Mouse (Mus musculus) hindbrain, embryonic 12.5 days (tissue): ENCODE data around the gene Sh3bgrl2. TPM values are rescaled to one million over a fixed set of nuclear protein-coding genes. Genes with fewer than 3 reads are reported as not detected.

Source experiments
- ATAC-seq: fragments of 200-750 bp; cut with Nextera tagmentation; 2 replicates; pipeline ENCODE4 v1.8.0; 2017; ENCODE audit warnings: moderate TSS enrichment; ENCODE audit not compliant: low FRiP score
- H3K27ac ChIP-seq: fragments of 300-500 bp; sonication (generic); 2 replicates; pipeline ENCODE4 v1.5.1; 2016; ENCODE audit warnings: mild to moderate bottlenecking
- H3K27me3 ChIP-seq: fragments of 300-500 bp; sonication (generic); 2 replicates; pipeline ENCODE4 v1.6.1; 2016; ENCODE audit warnings: mild to moderate bottlenecking
- H3K36me3 ChIP-seq: fragments of 300-500 bp; sonication (generic); 2 replicates; pipeline ENCODE4 v1.6.1; 2016; ENCODE audit warnings: mild to moderate bottlenecking
- H3K4me1 ChIP-seq: fragments of 300-500 bp; sonication (generic); 2 replicates; pipeline ENCODE4 v1.6.1; 2016
- H3K4me2 ChIP-seq: fragments of 300-500 bp; sonication (generic); replicated peaks from 2 replicates; pipeline ENCODE4 v1.6.1; 2016; ENCODE audit warnings: mild to moderate bottlenecking
- H3K4me3 ChIP-seq: fragments of 300-500 bp; sonication (generic); 2 replicates; pipeline ENCODE4 v1.5.1; 2016; ENCODE audit warnings: mild to moderate bottlenecking
- H3K9ac ChIP-seq: fragments of 300-500 bp; sonication (generic); 2 replicates; pipeline ENCODE4 v1.6.1; 2016; ENCODE audit warnings: mild to moderate bottlenecking, moderate library complexity
- H3K9me3 ChIP-seq: fragments of 300-500 bp; sonication (generic); replicated peaks from 2 replicates; pipeline ENCODE4 v1.6.1; 2016; ENCODE audit warnings: mild to moderate bottlenecking
- WGBS: fragments of 180-500 bp; shearing (Covaris S2); methylation state at CpG from one replicate; pipeline ENCODE4 v1.1.7; 2016; 5-methylcytosine and 5-hydroxymethylcytosine counted together
- polyA plus RNA-seq: library from polyadenylated mRNA; unstranded; fragments of >200 nt; fragmentation: Nextera tagmentation; extraction: Ambion mirVana; gene quantifications from 2 replicates; pipeline ENCODE4 v1.2.1, GENCODE M21; 2016

Gene Sh3bgrl2
- polyA plus RNA-seq, 1 experiment from 2014 or later: 8.1 TPM

DNA sequence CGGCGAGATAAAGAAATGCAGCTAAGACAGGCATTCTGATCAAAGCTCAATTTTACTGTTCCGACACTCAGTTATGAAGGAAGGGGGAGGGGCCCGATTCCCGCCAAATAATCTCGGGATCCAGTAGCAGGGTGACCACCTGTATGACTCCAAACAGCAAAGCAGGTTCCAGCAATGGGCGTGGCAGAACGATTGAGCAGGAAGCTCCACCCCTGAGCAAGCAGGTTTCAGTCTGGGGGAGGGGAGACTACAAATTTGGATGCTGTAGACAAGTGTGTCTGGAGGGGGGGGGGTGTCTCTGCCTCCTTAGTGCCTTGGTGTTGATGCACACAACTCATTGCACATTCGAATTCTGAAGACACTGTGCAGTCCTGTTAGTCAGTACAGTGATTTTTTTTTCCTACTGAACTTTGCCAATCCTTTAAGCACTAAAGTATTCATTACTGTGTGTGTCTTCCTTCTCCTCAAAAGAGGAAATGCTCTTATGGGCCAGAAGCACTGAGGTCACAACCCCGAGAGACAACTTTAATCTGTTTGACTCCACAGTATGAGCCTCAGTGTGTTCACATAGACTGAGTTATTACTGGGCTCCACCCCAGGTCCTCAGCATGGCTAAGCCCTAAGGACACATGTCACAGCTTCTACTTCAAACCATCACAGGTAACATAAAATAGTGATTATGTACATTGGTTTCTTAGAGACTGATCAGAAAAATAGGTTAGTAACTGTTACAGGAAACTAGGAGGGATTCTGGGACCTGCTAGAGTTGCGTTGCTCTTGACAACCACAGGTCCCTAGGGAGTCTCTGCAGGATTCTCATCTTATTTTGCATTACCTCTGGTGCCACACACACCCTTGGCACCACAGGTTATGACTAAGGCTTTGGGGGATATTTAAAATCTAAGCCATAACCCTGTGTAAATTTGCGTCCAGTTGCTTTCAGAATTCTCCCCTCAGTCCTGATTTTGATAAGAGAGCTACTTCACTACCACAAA is 133.8 kb downstream of the Sh3bgrl2 start:
- H3K9me3 ChIP-seq: no peaks in the 10 kb centered on the region
- H3K4me3 ChIP-seq: no peak overlapping the region
- no peak overlapping the region for H3K27ac ChIP-seq
- H3K9ac ChIP-seq: no peak overlapping the region
- whole genome bisulfite sequencing: 79% methylated on average over 12 of the region's 12 CpGs
- no peak for ATAC-seq
- H3K36me3 ChIP-seq: no peaks in the 10 kb centered on the region
- peaks cover 9% of the 10 kb centered on the region; the same call in 1 of the 2 replicates for H3K4me1 ChIP-seq
- no peaks in the 10 kb centered on the region for H3K27me3 ChIP-seq
- no peak overlapping the region for H3K4me2 ChIP-seq

DNA sequence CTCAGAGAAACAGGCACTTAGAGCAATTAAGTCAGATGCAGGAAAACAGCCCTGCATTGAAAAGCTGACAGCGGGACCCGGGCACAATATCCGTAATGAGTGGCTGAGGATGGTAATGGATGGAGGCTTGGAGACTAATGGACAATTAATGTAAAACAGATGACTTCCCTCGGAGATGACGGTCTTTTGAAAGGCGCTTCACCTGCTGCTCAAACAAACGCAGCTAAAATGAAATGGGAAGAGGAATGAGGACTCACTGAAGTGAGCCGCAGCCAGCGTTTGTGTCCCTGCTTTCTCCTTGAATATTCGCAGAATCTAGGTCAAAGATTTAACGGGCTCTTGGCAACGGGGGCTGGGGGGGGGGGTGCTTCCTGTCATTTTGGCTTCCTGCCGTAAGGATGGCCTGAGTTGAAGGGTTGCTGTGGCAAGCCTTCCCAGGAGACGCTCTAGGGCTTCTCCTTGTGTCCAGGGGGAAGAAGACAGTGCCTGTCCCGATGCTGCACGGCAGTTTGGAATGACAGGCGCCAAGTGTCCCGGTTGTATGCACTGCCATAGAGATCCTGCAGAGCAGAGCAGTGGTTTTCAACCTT is 138.5 kb downstream of the Sh3bgrl2 start:
- no peaks in the 10 kb centered on the region for H3K36me3 ChIP-seq
- H3K27me3 ChIP-seq: 0 out of 2 replicates have a peak, but pooled peaks cover 2% of the 10 kb centered on the region
- peak; percentile 82 for ATAC-seq
- H3K4me3 ChIP-seq: peak overlapping the region; percentile 9
- WGBS: 12% methylated on average over 18 of the region's 18 CpGs
- peaks cover 13% of the 10 kb centered on the region for H3K4me1 ChIP-seq
- H3K27ac ChIP-seq: peak overlapping the region; percentile 58
- H3K4me2 ChIP-seq: peak overlapping the region; percentile 47
- no peak overlapping the region for H3K9ac ChIP-seq
- no peaks in the 10 kb centered on the region for H3K9me3 ChIP-seq

DNA sequence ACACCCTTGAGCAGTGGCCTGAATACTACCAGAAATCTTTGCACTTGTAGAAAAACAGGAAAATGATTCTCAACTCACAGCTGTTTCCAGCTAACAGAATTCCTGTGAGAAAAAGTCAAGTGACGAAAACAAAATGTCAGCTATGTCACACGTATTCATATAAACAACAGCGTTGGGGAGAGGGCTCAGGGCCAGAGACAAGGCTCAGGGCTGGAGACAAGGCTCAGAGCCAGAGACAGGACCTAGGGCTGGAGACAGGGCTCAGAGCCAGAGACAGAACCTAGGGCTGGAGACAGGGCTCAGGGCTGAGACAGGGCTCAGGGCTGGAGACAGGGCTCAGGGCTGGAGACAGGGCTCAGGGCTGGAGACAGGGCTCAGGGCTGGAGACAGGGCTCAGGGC is 139.8 kb downstream of the Sh3bgrl2 start:
- H3K27me3 ChIP-seq: 0 out of 2 replicates have a peak, but pooled peaks cover 2% of the 10 kb centered on the region

More for the DNA sequence above, 139.8 kb downstream of the Sh3bgrl2 start:
- no peak for ATAC-seq
- H3K4me2 ChIP-seq: no peak overlapping the region
- no peak overlapping the region for H3K9ac ChIP-seq
- WGBS: 55% methylated on average over 3 of the region's 3 CpGs
- no peak overlapping the region for H3K27ac ChIP-seq
- no peaks in the 10 kb centered on the region for H3K9me3 ChIP-seq
- H3K4me1 ChIP-seq: peaks cover 13% of the 10 kb centered on the region
- no peaks in the 10 kb centered on the region for H3K36me3 ChIP-seq
- H3K4me3 ChIP-seq: no peak overlapping the region

Other genes with a start within 250 kb of the Sh3bgrl2 start
- gene Lca5, start 107.2 kb upstream of the Sh3bgrl2 start, polyA plus RNA-seq: 23.7 and 24.7 TPM in 2 replicates